Mouse (Mus musculus): Measurements from ENCODE around the gene Lpp.

GRCm38 (mm10) chr16:24780545-24780944 lies 387.2 kb downstream of the Lpp start:
- TF ChIP-seq CTCF (IDR thresholded peaks at IDR 0.05; ENCODE audit: low read depth) (no peak), EP300 (IDR thresholded peaks at IDR 0.05; ENCODE audit: low read depth) (no peak)

Data from liver, postnatal 0 days (tissue).